Mouse (Mus musculus): Measurements from ENCODE around the gene Vsig4.

GRCm38 (mm10) chrX:96218088-96218487 lies 75.2 kb downstream of the Vsig4 start:
- TF ChIP-seq CTCF (IDR thresholded peaks at IDR 0.05; ENCODE audit: control insufficient read depth, insufficient read depth, insufficient replicate concordance, low read depth, low read length) (no peak), POLR2A (IDR thresholded peaks at IDR 0.05; ENCODE audit: control insufficient read depth, low read depth, low read length) (no peak)

Measured in testis, adult 2 months (tissue).